Mouse (Mus musculus) E14TG2a.4 (cell line): ENCODE measurements at regions not wholly inside any gene's neighbourhood (a gene's known extent, or its start where the extent isn't known, plus 50 kb on each side); places are given as distances from the start of the nearest gene placed in this dataset.

Source experiments
- H3K27me3 ChIP-seq: 2 replicates; pipeline ENCODE4 v1.6.1; 2014; ENCODE audit warnings: low read length, control low read depth; ENCODE audit not compliant: insufficient read depth
- H3K36me3 ChIP-seq: 2 replicates; pipeline ENCODE4 v1.6.1; 2014; ENCODE audit warnings: low read length, control low read depth; ENCODE audit not compliant: insufficient read depth
- H3K4me1 ChIP-seq: replicated peaks from 2 replicates; pipeline ENCODE4 v1.6.1; 2014; ENCODE audit warnings: low read depth, low read length, control low read depth
- H3K4me3 ChIP-seq: replicated peaks from 2 replicates; pipeline ENCODE4 v1.5.1; 2014; ENCODE audit warnings: mild to moderate bottlenecking, low read length
- H3K9me3 ChIP-seq: 2 replicates; pipeline ENCODE4 v1.6.1; 2014; ENCODE audit warnings: low read length, control low read depth
- CTCF ChIP-seq: conservative IDR thresholded peaks from 2 replicates; pipeline ENCODE4 v1.5.1; 2014; ENCODE audit warnings: low read length
- NANOG ChIP-seq: IDR thresholded peaks from 2 replicates; pipeline ENCODE4 v1.6.1; 2014; ENCODE audit warnings: borderline replicate concordance, low read length, mixed read lengths
- POU5F1 ChIP-seq: IDR thresholded peaks from 2 replicates; pipeline ENCODE4 v1.6.1; 2014; ENCODE audit warnings: low read length, borderline replicate concordance

GRCm38 (mm10) chr2:72557161-72557560, 81.2 kb downstream of the Cdca7 start:
- Histone ChIP-seq H3K27me3 (no peaks in the 10 kb centered on the region), H3K36me3 (no peaks in the 10 kb centered on the region), H3K4me1 (no peaks in the 10 kb centered on the region), H3K4me3 (no peak overlapping the region), H3K9me3 (no peaks in the 10 kb centered on the region)
- TF ChIP-seq POU5F1 = no peak
- TF ChIP-seq CTCF = no peak
- no peak for TF ChIP-seq NANOG

GRCm38 (mm10) chr2:72557565-72558260, 81.8 kb downstream of the Cdca7 start:
- TF ChIP-seq CTCF (no peak), POU5F1 (no peak), NANOG (no peak)
- no peaks in the 10 kb centered on the region for H3K27me3 ChIP-seq
- H3K4me1 ChIP-seq = no peaks in the 10 kb centered on the region
- no peaks in the 10 kb centered on the region for H3K9me3 ChIP-seq
- no peak overlapping the region for H3K4me3 ChIP-seq
- H3K36me3 ChIP-seq = no peaks in the 10 kb centered on the region

- Histone ChIP-seq H3K4me1 (peaks cover 5% of the 10 kb centered on the region; the same call in 1 of the 2 replicates), H3K27me3 (peaks cover 16% of the 10 kb centered on the region), H3K4me3 (no peak overlapping the region), H3K9me3 (no peaks in the 10 kb centered on the region), H3K36me3 (no peaks in the 10 kb centered on the region)
- no peak for TF ChIP-seq POU5F1
- no peak for TF ChIP-seq NANOG
- no peak for TF ChIP-seq CTCF
Observed at GRCm38 (mm10) chr2:72561383-72561782, 85.4 kb downstream of the Cdca7 start.

GRCm38 (mm10) chr2:72578322-72578721, 102.4 kb downstream of the Cdca7 start:
- Histone ChIP-seq H3K4me1 (peaks cover 8% of the 10 kb centered on the region), H3K27me3 (no peaks in the 10 kb centered on the region), H3K4me3 (no peak overlapping the region), H3K36me3 (no peaks in the 10 kb centered on the region), H3K9me3 (no peaks in the 10 kb centered on the region)
- no peak for TF ChIP-seq POU5F1

- peaks cover 8% of the 10 kb centered on the region for H3K4me1 ChIP-seq
- no peaks in the 10 kb centered on the region; the same call in 1 of the 2 replicates for H3K9me3 ChIP-seq
- no peak overlapping the region for H3K4me3 ChIP-seq
- no peaks in the 10 kb centered on the region for H3K27me3 ChIP-seq
- no peaks in the 10 kb centered on the region for H3K36me3 ChIP-seq
- no peak for TF ChIP-seq POU5F1
- TF ChIP-seq NANOG = no peak
- TF ChIP-seq CTCF = no peak
Observed at GRCm38 (mm10) chr2:72581136-72581535, 105.2 kb downstream of the Cdca7 start.

GRCm38 (mm10) chr2:72588814-72589213, 112.9 kb downstream of the Cdca7 start:
- H3K27me3 ChIP-seq = no peaks in the 10 kb centered on the region; the same call in 1 of the 2 replicates
- H3K4me1 ChIP-seq = no peaks in the 10 kb centered on the region
- no peak overlapping the region for H3K4me3 ChIP-seq
- TF ChIP-seq NANOG (no peak), POU5F1 (no peak)
- H3K36me3 ChIP-seq = no peaks in the 10 kb centered on the region
- H3K9me3 ChIP-seq = no peaks in the 10 kb centered on the region; the same call in 1 of the 2 replicates

GRCm38 (mm10) chr2:72592011-72592410, 116.1 kb downstream of the Cdca7 start:
- no peaks in the 10 kb centered on the region; the same call in 1 of the 2 replicates for H3K27me3 ChIP-seq
- no peaks in the 10 kb centered on the region for H3K4me1 ChIP-seq
- no peaks in the 10 kb centered on the region for H3K9me3 ChIP-seq
- TF ChIP-seq NANOG = no peak
- no peak overlapping the region for H3K4me3 ChIP-seq
- no peaks in the 10 kb centered on the region for H3K36me3 ChIP-seq

- Histone ChIP-seq H3K9me3 (no peaks in the 10 kb centered on the region), H3K4me1 (no peaks in the 10 kb centered on the region), H3K27me3 (no peaks in the 10 kb centered on the region), H3K4me3 (no peak overlapping the region), H3K36me3 (no peaks in the 10 kb centered on the region)
- TF ChIP-seq CTCF (no peak), POU5F1 (no peak), NANOG (no peak)
Observed at GRCm38 (mm10) chr2:72596994-72597925, 121.3 kb downstream of the Cdca7 start.
